Mouse (Mus musculus): Measurements from ENCODE around the gene Plekha7. TPM values are rescaled to one million over a fixed set of nuclear protein-coding genes. Genes with fewer than 3 reads are reported as not detected.

Gene Plekha7
- polyA plus RNA-seq, 1 experiment from 2014 or later = 9.7 TPM

- no peaks in the 10 kb centered on the region for H3K27me3 ChIP-seq
- no peaks in the 10 kb centered on the region for H3K9me3 ChIP-seq
- ATAC-seq (replicated peaks) = no peak
- H3K4me3 ChIP-seq = no peak overlapping the region
- WGBS = 80% methylated on average over 11 of the region's 11 CpGs
- no peak overlapping the region for H3K27ac ChIP-seq (replicated peaks)
- H3K36me3 ChIP-seq = no peaks in the 10 kb centered on the region
- no peak overlapping the region for H3K9ac ChIP-seq (replicated peaks)
- no peak overlapping the region for H3K4me2 ChIP-seq (replicated peaks)
- peaks cover 16% of the 10 kb centered on the region for H3K4me1 ChIP-seq
Measured at GRCm38 (mm10) chr7:116230811-116231609, 77.2 kb downstream of the Plekha7 start.

- no peaks in the 10 kb centered on the region for H3K9me3 ChIP-seq
- H3K4me3 ChIP-seq = no peak overlapping the region
- no peaks in the 10 kb centered on the region for H3K27me3 ChIP-seq
- H3K4me2 ChIP-seq (replicated peaks) = no peak overlapping the region
- no peak overlapping the region for H3K9ac ChIP-seq (replicated peaks)
- WGBS = 50% methylated on average over 7 of the region's 7 CpGs
- no peak for ATAC-seq (replicated peaks)
- H3K27ac ChIP-seq (replicated peaks) = no peak overlapping the region
- peaks cover 21% of the 10 kb centered on the region for H3K4me1 ChIP-seq
- no peaks in the 10 kb centered on the region for H3K36me3 ChIP-seq
Measured at GRCm38 (mm10) chr7:116226877-116227282, 81.3 kb downstream of the Plekha7 start.

- Histone ChIP-seq H3K4me2 (replicated peaks) (no peak overlapping the region), H3K27me3 (no peaks in the 10 kb centered on the region), H3K9me3 (no peaks in the 10 kb centered on the region), H3K27ac (replicated peaks) (no peak overlapping the region), H3K9ac (replicated peaks) (no peak overlapping the region), H3K4me1 (peaks cover 23% of the 10 kb centered on the region), H3K4me3 (no peak overlapping the region), H3K36me3 (no peaks in the 10 kb centered on the region)
- ATAC-seq (replicated peaks) = no peak
- 88% methylated on average over 6 of the region's 6 CpGs for WGBS
Measured at GRCm38 (mm10) chr7:116226316-116226715, 81.9 kb downstream of the Plekha7 start.

GRCm38 (mm10) chr7:116224543-116224942, 83.6 kb downstream of the Plekha7 start:
- 52% methylated on average over 2 of the region's 2 CpGs for WGBS
- no peak for ATAC-seq (replicated peaks)
- H3K4me3 ChIP-seq = no peak overlapping the region
- H3K9me3 ChIP-seq = no peaks in the 10 kb centered on the region
- peaks cover 32% of the 10 kb centered on the region for H3K4me1 ChIP-seq
- H3K27ac ChIP-seq (replicated peaks) = no peak overlapping the region
- no peaks in the 10 kb centered on the region for H3K36me3 ChIP-seq
- no peak overlapping the region for H3K9ac ChIP-seq (replicated peaks)
- no peak overlapping the region for H3K4me2 ChIP-seq (replicated peaks)
- H3K27me3 ChIP-seq = no peaks in the 10 kb centered on the region

GRCm38 (mm10) chr7:116223010-116223783, 85.0 kb downstream of the Plekha7 start:
- 26% methylated on average over 14 of the region's 14 CpGs for WGBS
- Histone ChIP-seq H3K27me3 (no peaks in the 10 kb centered on the region), H3K4me1 (peaks cover 32% of the 10 kb centered on the region), H3K9ac (replicated peaks) (no peak overlapping the region), H3K4me3 (no peak overlapping the region), H3K4me2 (replicated peaks) (no peak overlapping the region), H3K27ac (replicated peaks) (no peak overlapping the region), H3K36me3 (no peaks in the 10 kb centered on the region), H3K9me3 (no peaks in the 10 kb centered on the region)
- no peak for ATAC-seq (replicated peaks)

GRCm38 (mm10) chr7:116222288-116223009, 85.7 kb downstream of the Plekha7 start:
- 0 out of 2 replicates have a peak, but pooled peaks have one; percentile 27 for ATAC-seq (replicated peaks)
- 49% methylated on average over 8 of the region's 8 CpGs for WGBS
- Histone ChIP-seq H3K36me3 (no peaks in the 10 kb centered on the region), H3K4me1 (peaks cover 32% of the 10 kb centered on the region), H3K4me2 (replicated peaks) (no peak overlapping the region), H3K4me3 (no peak overlapping the region), H3K27ac (replicated peaks) (no peak overlapping the region), H3K27me3 (no peaks in the 10 kb centered on the region), H3K9me3 (no peaks in the 10 kb centered on the region), H3K9ac (replicated peaks) (no peak overlapping the region)

GRCm38 (mm10) chr7:116221883-116222282, 86.3 kb downstream of the Plekha7 start:
- no peak overlapping the region for H3K27ac ChIP-seq (replicated peaks)
- ATAC-seq (replicated peaks) = no peak
- 38% methylated on average over 7 of the region's 7 CpGs for WGBS
- H3K36me3 ChIP-seq = no peaks in the 10 kb centered on the region
- H3K4me2 ChIP-seq (replicated peaks) = no peak overlapping the region
- H3K27me3 ChIP-seq = no peaks in the 10 kb centered on the region
- peaks cover 28% of the 10 kb centered on the region for H3K4me1 ChIP-seq
- no peak overlapping the region for H3K4me3 ChIP-seq
- H3K9me3 ChIP-seq = no peaks in the 10 kb centered on the region
- no peak overlapping the region for H3K9ac ChIP-seq (replicated peaks)

GRCm38 (mm10) chr7:116220103-116220707, 88.0 kb downstream of the Plekha7 start:
- 79% methylated on average over 12 of the region's 12 CpGs for WGBS
- no peaks in the 10 kb centered on the region for H3K36me3 ChIP-seq
- H3K27ac ChIP-seq (replicated peaks) = no peak overlapping the region
- no peaks in the 10 kb centered on the region for H3K9me3 ChIP-seq
- peaks cover 25% of the 10 kb centered on the region for H3K4me1 ChIP-seq
- no peak overlapping the region for H3K4me3 ChIP-seq
- H3K4me2 ChIP-seq (replicated peaks) = no peak overlapping the region
- H3K9ac ChIP-seq (replicated peaks) = no peak overlapping the region
- ATAC-seq (replicated peaks) = no peak
- H3K27me3 ChIP-seq = no peaks in the 10 kb centered on the region

GRCm38 (mm10) chr7:116217747-116218146, 90.4 kb downstream of the Plekha7 start:
- Histone ChIP-seq H3K9me3 (no peaks in the 10 kb centered on the region), H3K27me3 (no peaks in the 10 kb centered on the region), H3K9ac (replicated peaks) (no peak overlapping the region), H3K4me2 (replicated peaks) (no peak overlapping the region), H3K4me1 (peaks cover 20% of the 10 kb centered on the region), H3K36me3 (no peaks in the 10 kb centered on the region), H3K4me3 (no peak overlapping the region), H3K27ac (replicated peaks) (no peak overlapping the region)
- ATAC-seq (replicated peaks) = no peak
- 84% methylated on average over 7 of the region's 7 CpGs for WGBS

GRCm38 (mm10) chr7:116211904-116212303, 96.3 kb downstream of the Plekha7 start:
- H3K27me3 ChIP-seq = no peaks in the 10 kb centered on the region
- H3K4me2 ChIP-seq (replicated peaks) = no peak overlapping the region
- H3K27ac ChIP-seq (replicated peaks) = no peak overlapping the region
- no peak overlapping the region for H3K9ac ChIP-seq (replicated peaks)
- WGBS = 45% methylated on average over 9 of the region's 9 CpGs
- peaks cover 17% of the 10 kb centered on the region for H3K4me1 ChIP-seq
- H3K4me3 ChIP-seq = no peak overlapping the region
- no peaks in the 10 kb centered on the region for H3K9me3 ChIP-seq
- H3K36me3 ChIP-seq = no peaks in the 10 kb centered on the region
- no peak for ATAC-seq (replicated peaks)

GRCm38 (mm10) chr7:116209926-116210631, 98.1 kb downstream of the Plekha7 start:
- Histone ChIP-seq H3K36me3 (no peaks in the 10 kb centered on the region), H3K4me1 (peaks cover 17% of the 10 kb centered on the region), H3K9me3 (no peaks in the 10 kb centered on the region), H3K27ac (replicated peaks) (0 out of 2 replicates have a peak overlapping the region, but pooled peaks have one; percentile 17), H3K4me2 (replicated peaks) (no peak overlapping the region), H3K4me3 (no peak overlapping the region), H3K9ac (replicated peaks) (no peak overlapping the region), H3K27me3 (no peaks in the 10 kb centered on the region)
- peak; percentile 65 for ATAC-seq (replicated peaks)
- WGBS = 11% methylated on average over 10 of the region's 10 CpGs
